Mouse (Mus musculus): Measurements from ENCODE around the gene Ctps.

GRCm38 (mm10) chr4:120614644-120615043, 44.6 kb upstream of the Ctps start:
- TF ChIP-seq EP300 (IDR thresholded peaks at IDR 0.05; ENCODE audit: low read depth) (no peak), CTCF (IDR thresholded peaks at IDR 0.05; ENCODE audit: low read depth) (no peak)
